Mouse (Mus musculus): ENCODE data around the gene Dgkb.

Dgkb gene

DNA sequence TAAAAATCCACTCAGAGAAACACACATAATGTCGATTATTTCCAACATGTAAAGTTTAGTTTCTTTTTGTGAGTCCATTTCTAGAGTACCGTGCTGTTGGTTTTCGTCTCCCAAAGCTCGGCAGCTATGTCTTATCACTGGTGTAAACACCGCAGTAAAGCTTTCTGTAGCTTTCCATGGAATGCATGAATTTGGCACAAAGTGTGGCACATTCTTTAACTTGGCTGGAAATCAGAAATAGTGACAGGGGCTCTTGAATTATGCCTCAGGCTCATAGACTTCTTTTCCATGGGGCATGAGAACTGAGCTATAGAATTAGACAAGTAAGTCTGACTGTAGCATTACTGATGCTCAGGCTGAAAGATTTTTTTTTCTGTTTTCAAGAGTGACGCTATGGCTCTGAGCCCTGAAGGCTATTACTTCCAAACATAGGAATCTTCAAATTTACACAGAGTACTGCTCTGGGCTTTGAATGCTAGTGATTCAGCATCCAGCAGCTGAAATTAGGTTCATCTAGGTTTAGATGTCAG is 179.0 kb downstream of the Dgkb start:
- no peak for DNase-seq (ENCODE audit: low spot score in 2 of 2)

DNA sequence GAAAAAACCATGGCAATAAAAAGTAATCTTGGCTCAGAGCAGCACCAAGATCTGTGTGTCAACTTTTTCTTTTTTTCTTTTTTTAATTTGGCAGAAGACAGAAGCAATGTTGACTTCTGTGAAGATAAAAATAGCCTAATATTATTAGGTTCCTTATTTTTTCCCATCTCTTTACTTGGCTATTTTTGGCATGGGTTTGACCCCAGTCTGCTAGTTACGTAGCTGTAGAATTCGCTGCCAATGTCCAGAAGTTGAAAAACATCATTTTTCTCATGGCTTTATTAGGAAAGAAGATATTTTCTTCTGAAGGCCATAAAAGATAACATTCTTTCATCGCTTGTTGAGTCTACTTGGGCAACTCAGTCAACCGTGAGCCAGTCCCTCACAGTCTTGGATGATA is 200.1 kb downstream of the Dgkb start:
- no peak for DNase-seq (ENCODE audit: low spot score in 2 of 2)

DNA sequence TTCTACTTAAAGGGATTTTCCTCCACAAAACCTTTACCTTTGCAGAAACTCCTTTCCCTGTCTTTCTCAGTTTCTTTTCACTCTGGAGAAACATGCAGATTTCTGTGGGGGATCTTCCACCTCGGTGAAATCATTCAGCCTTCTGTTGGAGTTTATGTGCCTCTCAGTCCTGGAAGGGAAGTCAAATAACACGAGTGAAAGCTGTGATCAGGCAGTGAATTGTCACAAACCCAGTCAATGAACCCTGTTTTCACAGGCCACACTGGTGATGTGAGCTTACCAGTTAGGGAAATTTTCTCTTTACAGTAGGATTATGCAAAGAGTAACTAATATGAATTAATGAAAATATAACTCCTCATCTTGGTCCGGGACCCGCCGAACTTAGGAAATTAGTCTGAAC is 229.7 kb downstream of the Dgkb start:
- no peak for DNase-seq (ENCODE audit: low spot score in 2 of 2)

DNA sequence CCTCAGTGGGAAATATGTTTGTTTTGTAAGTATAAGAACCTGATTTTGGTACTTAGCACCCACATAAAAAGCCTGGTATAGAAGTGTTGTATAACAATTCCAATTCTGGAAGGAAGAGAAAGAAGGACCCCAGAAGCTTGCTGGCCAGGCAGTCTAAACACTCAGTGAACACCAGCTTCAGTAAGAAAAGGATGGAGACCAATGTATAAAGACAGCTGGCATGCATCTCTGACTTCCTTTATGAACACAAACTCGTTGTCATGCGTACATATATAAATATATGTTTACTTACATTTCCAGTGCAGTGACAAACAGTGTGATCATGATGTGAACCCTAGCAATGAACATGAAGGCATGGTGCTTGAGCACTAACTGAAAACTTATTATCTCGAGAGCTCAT is 270.7 kb downstream of the Dgkb start:
- DNase-seq (ENCODE audit: low spot score in 2 of 2), result no peak

DNA sequence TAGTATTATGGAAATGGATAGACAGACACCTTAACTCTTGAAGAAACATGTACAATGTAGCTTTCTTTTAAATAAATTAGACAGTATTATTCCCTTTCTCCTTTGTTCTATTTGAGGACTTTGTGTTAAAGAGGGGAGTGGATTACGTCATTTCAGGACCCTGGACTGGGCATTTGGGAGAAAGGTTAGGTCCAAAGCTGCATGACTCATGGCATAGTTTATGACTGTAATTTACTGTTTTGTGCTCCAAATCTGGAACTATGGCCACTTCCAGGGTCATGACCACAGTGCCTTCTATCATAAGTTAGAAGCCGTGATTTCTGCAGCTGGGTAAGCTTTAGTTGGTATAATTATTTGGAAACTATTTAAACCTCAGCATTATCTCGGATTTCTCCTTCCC is 294.4 kb downstream of the Dgkb start:
- DNase-seq (ENCODE audit: low spot score in 2 of 2), result no peak

DNA sequence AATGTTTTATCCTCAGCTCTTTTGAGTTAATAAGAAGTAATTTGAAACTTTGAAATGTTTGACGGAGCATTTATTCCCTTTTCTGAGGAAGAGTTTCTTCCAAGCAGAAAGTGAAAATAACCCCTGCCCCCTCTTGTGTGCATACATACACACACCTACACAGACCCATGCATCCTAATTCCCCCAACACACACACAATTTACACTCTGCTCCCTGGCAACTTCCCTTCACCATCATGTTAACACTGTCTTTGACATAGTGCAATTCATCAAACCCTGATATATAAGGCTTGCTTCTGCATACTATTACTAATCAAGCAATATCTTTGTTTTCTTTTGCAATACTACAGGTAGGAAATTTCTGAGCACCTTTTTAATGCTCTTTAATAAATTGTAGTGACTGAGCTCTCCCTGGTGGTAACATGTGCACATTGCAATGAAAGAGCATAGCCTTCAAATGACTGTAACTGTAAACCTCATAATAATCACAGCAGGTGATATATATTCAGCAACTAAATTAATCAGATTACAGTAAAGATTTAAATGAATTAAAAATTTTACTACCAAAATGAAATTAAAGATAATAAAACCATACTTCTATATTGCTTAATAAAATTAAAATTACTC is 297.6 kb downstream of the Dgkb start:
- DNase-seq (ENCODE audit: low spot score in 2 of 2), result no peak

DNA sequence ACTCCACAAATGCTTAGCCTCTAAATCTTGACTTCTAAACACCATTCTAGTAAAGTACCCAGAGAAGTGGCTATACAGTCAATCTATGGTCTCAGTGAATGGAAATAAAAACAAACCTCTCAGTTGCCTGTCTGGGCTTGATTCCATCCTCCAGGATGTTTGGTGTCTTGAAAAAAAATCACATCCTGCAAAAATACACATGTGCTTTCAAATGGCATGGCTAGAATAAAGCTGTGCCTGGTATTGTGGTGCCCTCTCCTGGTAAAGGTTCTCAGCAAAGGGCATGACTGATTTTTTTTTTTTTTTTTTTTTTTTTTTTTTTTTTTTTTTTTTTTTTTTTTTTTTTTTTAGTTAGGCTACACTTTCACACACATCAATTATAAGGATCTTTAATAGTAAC is 306.0 kb downstream of the Dgkb start:
- no peak for DNase-seq (ENCODE audit: low spot score in 2 of 2)

DNA sequence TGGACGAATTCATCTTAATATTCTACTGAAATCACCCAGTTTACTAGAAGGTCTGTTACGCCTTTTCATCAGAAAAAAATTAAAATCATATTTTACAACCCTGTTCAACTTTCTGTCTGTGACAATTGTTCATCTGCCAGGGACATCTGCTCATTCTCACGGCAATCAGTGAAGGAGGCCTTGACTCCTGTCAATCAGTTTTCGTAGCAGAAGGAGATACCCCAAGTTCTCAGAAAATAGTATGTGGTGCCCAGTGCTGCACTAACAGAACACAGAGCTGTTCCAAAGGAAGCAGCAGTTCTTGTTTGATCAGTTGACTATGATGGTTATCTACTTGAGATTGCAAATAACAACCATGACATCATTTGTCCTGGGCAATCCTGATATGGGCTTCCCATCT is 307.8 kb downstream of the Dgkb start:
- DNase-seq (ENCODE audit: low spot score in 2 of 2), result no peak

DNA sequence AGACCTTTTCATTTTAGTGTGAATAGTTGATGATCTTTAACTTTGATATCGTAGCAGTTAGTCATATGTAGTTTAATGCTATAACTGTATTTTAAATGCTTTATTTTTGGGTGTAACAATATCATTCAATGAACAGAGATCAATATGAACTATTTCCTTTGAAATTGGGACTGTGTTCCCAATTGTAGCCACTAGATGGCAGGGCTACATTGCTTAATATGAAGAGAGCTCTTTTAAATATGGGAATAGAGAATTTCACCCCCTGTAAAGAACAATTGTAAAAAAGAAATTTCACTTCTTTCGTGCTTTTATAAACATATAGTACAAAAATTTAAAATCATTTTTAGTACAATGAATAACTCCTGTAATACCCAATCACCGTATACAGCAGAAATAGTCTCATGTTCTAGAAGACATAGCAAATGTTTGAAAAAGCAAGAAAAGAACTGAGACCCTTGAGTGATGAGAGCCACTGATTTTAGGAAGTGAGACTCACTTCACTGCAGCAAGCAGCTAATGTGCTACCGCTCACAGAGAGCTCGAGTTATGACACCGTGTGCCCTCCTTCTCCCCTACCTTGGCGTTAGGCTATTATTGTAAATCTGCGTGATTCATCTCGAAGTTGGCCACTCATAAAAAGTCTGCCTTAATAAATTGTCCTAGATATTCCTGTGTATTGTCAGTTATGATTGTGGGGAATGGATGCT is 312.8 kb downstream of the Dgkb start:
- DNase-seq (ENCODE audit: low spot score in 2 of 2), result no peak

DNA sequence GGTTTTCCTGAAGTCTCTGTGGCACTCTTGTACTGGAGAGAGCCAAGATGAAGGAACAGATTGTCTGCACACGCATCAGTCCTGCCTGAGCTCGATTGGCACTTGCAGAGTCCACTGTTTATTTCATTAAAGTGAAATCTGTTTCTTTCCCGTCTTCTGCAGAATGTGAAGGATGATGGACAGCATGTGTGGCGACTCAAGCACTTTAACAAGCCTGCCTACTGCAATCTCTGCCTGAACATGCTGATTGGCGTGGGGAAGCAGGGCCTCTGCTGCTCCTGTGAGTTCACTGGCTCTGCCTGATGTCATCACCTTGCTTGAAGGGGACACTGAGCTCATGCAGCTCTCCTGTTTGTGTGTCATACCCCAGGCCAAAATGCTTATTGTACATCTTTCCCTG is 318.9 kb downstream of the Dgkb start:
- DNase-seq (ENCODE audit: low spot score in 2 of 2), result no peak

DNA sequence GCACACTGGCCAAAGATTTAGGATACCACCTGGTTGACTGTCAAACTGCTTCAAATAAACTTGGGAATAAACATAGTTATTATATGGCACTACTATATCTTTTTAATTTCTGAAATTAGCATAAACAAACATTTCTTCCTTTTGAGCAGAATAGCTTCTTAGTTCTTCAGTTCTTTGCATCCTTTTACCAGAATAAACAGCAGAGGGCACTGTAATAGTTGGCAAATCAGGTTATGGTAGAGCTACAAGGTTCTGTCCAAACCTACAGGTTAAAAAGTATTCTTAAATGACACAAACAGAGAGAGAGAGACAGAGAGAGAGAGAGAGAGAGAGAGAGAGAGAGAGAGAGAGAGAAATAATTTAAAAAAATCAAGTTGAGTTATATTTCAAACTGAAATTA is 322.5 kb downstream of the Dgkb start:
- DNase-seq (ENCODE audit: low spot score in 2 of 2), result no peak

DNA sequence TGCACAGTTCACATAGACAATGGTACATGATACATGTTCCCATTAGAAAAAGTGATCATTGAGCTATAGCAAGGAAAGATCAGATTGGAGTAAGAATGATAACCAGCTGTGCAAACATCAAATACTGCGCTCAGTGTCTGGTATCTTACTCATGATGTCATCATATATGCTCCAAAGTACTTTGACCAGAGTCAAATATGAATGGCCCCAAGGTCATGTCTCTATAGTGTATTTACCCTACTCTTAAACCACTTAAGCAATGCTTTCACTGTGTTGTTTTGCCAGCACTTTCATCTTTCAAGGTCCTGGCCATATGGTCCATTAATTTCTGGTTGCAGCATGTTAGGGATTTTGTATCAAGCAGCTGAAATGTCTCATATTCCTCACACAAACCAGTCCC is 415.1 kb downstream of the Dgkb start:
- DNase-seq (ENCODE audit: low spot score in 2 of 2), result no peak

DNA sequence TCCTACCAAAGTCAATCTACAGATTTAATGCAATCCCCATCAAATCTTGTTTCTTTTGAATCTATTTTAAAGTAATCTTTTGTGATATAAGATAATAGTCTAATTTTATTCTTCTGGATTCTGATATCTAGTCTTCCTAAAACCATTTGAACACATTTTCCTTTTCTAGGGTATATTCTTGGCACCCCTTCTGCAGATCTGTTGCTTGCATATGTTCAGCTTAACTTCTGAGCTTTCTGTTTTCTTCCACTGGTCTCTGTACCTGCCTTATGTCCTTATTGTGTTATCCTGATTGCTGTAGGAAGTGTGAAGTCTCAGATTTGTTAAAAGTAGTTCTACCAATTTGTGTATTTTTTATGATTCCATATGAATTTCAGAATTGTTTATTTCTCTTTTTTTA is 451.3 kb downstream of the Dgkb start:
- no peak for DNase-seq (ENCODE audit: low spot score in 2 of 2)

DNA sequence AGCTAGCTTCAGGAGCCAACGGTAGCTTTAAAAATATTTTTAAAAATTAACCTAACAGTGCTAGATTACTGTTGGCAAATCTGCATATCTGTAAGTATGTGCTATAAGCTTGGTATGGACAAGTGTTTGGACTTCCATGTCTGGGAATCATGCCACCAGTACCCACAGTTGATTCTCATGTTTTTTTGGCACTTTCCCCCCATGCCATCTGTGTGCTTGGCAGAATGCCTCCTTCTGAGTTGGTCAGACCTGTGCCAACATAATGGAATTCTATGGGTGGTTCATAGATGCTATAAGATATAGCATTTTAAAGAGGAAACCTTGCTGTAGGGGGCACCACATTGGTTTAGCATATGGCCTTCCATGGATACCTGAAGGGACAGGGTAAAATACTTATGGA is 484.0 kb downstream of the Dgkb start:
- no peak for DNase-seq (ENCODE audit: low spot score in 2 of 2)

DNA sequence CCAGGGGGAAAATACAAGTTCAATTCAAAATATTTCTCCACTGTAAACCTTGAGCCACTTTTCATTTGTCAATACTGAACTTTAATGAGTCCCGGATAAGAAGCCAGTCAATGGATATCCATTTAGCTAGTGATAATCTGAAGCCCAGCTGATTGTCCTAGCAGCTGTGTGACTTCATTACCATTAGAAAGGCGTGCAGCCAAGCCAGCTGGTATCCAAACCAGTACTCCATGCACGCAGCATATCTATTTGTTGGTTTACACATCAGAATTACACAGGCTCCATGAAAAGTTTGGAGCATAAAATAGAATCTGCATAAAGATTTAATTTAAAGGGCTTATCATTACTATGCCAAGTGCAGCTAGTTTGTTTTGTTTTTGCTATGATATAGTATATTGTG is 486.3 kb downstream of the Dgkb start:
- no peak for DNase-seq (ENCODE audit: low spot score in 2 of 2)

DNA sequence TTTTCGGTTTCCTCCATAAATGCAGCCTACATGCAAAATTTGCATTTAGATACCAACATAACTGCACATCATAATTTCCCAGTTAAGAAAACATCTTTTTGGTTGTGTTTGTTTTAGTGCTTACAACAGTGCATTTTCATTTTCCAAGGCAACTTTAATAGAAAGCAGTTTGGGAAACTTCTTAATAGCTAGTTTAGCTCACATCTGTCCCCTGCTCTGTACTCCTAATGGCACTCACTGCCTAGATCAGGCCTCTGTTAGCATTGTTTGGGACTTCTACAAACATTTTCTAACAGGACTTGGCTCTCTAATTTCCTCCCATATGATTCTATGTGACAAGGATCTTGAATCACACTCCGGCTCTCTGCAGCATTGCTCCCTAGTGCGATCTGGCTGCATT is 486.7 kb downstream of the Dgkb start:
- DNase-seq (ENCODE audit: low spot score in 2 of 2), result no peak

DNA sequence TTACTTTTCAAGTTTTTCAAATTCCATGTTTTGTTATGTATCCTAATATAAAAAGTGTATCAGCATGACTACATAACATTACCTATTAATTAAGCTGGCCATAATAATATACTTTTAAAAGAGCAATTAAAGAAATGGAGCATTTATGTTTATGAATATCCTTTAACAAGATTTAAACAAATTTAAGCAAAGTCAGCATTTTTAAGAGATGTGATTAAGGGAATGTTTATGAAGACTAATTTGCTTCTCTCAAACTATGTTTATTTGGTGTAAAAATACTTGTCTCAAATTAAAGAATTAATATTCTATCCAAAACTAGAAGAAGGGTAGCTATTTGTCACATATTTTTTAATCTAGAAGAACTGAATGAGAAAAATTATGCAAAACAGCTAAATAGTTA is 492.4 kb downstream of the Dgkb start:
- no peak for DNase-seq (ENCODE audit: low spot score in 2 of 2)

DNA sequence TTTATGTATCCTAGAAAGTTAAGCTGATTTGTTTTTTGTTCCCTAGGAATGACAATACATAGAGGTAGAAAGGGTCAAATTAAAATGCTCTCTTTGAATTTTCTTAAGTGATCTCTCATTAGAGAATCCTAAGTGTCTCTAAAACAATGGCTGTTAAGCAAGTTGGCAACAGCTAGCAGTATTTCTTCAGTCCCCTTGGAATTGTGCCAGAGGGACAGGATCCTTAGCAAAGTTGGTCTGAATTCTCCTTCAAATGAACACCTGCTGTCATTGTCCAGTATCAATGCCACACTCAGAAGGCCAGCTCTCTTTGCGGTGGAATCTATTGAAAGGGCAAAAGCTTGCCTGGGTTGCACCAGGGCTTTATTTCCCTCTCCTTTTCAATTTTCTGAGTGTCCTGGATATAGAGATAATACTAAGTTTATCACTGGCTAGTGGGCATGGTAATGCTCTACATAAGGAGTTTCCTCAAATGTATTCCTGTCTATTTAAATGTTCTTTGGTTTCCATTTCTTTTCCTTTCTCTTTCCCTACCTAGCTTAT is 510.3 kb downstream of the Dgkb start:
- no peak for DNase-seq (ENCODE audit: low spot score in 2 of 2)

DNA sequence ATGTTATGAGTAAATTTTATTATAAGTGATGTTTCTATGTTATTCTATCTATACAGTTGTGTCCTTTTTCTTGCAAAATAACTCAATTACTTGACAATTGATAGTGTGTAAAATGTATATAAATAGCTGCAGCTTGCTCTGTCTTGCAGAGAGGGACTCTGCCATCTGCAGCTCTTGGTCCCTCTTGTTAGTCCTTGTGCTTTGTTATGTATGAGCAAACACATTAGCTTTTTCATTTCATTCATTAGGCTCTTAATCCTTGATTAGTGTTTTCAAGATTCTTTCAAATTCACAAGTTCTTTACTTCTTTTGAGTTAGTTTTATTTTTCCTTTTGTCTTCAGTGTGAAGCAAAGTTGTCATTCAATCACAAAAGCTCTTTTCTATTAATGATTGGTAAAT is 511.3 kb downstream of the Dgkb start:
- no peak for DNase-seq (ENCODE audit: low spot score in 2 of 2)

DNA sequence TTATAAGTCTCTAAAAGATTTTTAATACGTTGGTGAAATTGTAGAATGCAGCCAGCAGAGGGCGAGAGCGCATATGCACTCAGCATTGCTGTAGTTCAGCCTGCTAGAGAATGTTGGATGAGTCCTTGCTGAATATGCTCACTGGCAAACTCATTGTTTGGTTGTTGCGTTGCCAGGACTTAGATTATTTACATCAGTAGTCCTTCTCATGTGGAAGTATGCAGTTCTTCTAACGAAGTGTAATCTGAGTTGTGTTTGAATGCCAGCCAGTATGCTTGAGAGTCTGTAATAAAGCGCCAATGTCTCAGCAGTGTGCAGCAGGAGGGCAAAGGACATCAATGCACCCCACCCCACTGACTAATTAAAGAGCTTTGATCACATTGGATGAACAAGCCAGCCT is 525.1 kb downstream of the Dgkb start:
- peak; percentile 10 to 32 for DNase-seq (ENCODE audit: low spot score in 2 of 2)

DNA sequence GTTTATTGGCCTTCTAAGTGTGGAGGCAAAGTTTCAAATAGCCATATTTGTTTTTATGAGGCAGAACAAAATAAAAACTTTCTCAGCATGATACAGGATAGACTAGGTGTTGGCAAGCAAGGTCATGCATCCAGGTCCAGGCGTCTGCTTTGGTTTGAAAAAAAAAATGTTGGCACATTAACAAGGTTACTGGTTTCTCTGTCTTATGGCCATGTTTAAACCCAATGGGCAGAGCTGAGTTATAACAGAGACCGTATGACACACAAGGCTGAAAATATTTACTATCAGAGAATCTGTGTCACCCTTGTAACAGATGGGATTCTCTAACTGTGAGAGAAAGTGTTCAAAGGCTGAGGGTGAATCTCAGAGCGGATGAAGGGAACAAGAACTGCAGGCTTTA is 535.0 kb downstream of the Dgkb start:
- DNase-seq (ENCODE audit: low spot score in 2 of 2), result no peak

DNA sequence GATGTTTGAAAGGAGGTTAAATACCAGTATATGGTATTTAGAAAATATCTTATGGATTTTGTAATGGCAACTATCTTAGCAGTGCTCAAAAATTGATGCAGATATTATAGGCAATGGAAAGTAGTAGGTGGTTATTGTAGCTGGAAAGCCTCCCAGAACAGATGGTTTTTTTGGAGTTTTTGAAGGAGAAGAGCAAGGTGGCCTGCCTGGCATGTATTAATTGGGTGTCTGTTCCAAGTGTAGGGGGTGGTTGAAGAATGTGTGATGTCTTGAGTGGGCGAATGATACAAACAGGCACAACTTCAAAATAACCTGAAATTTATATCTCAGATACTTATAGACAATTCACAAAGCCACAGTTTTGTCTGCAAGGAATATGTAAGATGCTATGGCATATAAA is 538.9 kb downstream of the Dgkb start:
- DNase-seq (ENCODE audit: low spot score in 2 of 2), result no peak

DNA sequence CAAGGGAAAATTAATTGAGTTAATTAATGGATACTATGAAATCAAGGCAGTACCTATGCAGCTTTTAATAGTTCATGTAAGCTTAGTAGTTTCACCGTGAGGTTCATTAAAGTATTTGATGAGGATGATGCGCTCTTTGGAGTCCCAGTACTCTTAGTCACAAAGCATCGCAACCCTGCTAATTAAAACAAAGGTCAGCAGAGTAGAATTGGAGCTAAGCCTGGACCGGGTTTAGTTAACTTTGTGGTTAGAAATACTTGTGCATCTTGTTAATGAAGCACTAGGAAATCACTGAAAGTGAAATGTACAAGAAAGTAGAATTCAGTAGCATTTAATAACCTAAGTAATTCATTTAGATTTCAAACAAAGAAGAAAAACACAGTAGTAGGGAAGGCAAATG is 544.0 kb downstream of the Dgkb start:
- no peak for DNase-seq (ENCODE audit: low spot score in 2 of 2)
